ENCODE assay signal across 9 mouse cellular contexts in the genomic region with DNA sequence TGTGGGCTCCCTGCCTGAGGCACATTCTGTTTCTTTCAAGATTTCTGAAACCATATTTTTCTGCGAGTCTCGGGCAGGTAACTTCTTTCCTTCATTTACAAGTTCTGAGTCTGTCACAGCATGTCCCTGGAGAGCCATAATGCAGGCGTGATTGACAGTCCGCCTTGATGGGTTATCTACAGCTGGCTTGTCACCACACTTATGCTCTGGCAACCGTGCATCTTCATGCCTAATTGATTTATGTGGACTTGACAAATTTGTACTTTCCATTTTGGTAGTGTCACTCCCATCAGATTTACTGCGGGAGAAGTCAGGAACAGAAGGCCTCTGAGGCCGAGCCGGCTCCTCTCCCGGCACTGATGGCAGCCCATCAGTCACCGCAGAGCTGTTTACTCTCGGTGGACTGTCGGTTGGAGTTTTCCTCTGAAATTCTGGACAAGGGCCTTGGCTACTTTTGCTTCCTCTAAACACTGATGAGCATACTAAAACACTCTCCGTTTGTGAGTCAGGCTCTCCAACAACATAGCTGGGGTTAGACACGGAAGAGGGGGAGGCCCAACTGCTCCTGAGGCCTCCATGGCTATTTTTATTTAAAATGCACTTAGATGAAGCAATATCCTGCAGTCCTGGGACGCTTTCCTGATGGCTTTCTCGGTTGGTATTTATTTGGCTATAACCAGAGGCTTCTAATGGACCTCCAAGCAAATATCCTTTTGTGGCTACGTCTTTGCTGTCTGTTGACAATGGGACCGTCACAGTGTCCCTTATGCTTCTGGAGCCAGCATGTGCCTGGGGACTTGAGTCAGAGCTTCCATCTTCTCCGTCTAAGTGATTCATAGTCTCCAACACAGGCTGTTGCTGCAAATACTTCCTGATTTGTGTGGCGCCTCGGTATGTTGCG. TPM values are rescaled to one million over a fixed set of nuclear protein-coding genes. Genes with fewer than 3 reads are reported as not detected.
DNase-seq lines count a peak whose midpoint lies in the region; ATAC-seq and TF ChIP-seq lines count a peak whose summit lies in the region.
"Had no signal": no experiment of that assay in that cellular context is flagged by ENCODE, and none has a peak within 500 bp of the region (broad histone marks: within the 10 kb centered on the region; RNA-seq: fewer than 3 reads in every experiment).

No protein-coding gene starts in this region.

- TF ChIP-seq CTCF in CH12.LX (conservative IDR thresholded peaks at IDR 0.05 in 1 of 2, IDR thresholded peaks at IDR 0.05 in 1 of 2; ENCODE audit: low read depth in 2 of 2, low read length in 2 of 2) = no peak

- peak; percentile 38 for DNase-seq in adrenal gland, postnatal 14 days
- DNase-seq in adrenal gland, adult 18-20 months (ENCODE audit: low spot score in 2 of 2) = no peak
- peak; percentile 91 for DNase-seq in CH12.LX (ENCODE audit: extremely low read depth)
- DNase-seq in kidney, adult 8-10 months = peak; percentile 17 to 43
- peak; percentile 30 to 63 for DNase-seq in lung, postnatal 4 days
- no peak for DNase-seq in spleen, adult 18-20 months
- DNase-seq in left cerebral cortex, postnatal 10 days (ENCODE audit: extremely low spot score in 1 of 2, low spot score in 2 of 2) = no peak

- no peak for TF ChIP-seq RAD21 in CH12.LX (IDR thresholded peaks at IDR 0.05; ENCODE audit: low read depth, low read length)

- peak overlapping the region; percentile 72 for H3K4me2 ChIP-seq in CH12.LX (ENCODE audit: insufficient read depth, low read depth, poor library complexity, severe bottlenecking)

- H3K9me3 ChIP-seq in CH12.LX (replicated peaks; ENCODE audit: low read length) = no peaks in the 10 kb centered on the region
- H3K9me3 ChIP-seq: megakaryocyte, embryonic 14.5 days had no signal

- H3K27ac ChIP-seq in CH12.LX (ENCODE audit: insufficient read depth, low read depth) = peak overlapping the region; percentile 92

- TF ChIP-seq EP300 in CH12.LX (IDR thresholded peaks at IDR 0.05; ENCODE audit: low read length) = peak; percentile 90

- no peak; the same call in 1 of the 2 replicates for TF ChIP-seq POLR2A in CH12.LX (IDR thresholded peaks at IDR 0.05; ENCODE audit: low read depth, low read length)

- in situ Hi-C loops in CH12.LX (cut with MboI; ENCODE audit: low pct_ligation_motif_present, low pct_unique_long_range_greater_than_20kb, low sequenced_read_pairs) = loop anchor here (10.0 kb wide), 1 partner anchor 85 kb away; a partner anchor contains a TSS

- H3K9ac ChIP-seq in CH12.LX (ENCODE audit: insufficient read depth, low read depth) = peak overlapping the region; percentile 77

- dilution Hi-C loops in CH12.LX (cut with MboI; ENCODE audit: extremely low pct_ligation_motif_present, extremely low pct_unique_long_range_greater_than_20kb, low sequenced_read_pairs) = no loop called here

- H3K4me1 ChIP-seq in CH12.LX (ENCODE audit: control insufficient read depth in 1 of 2, insufficient read depth in 2 of 2) = peaks cover 2 to 50% of the 10 kb centered on the region in 2 experiments; a peak in 3 of 4 replicates
- H3K4me1 ChIP-seq: megakaryocyte, embryonic 14.5 days had no signal

- H3K36me3 ChIP-seq in CH12.LX (replicated peaks in 1 of 2; ENCODE audit: control insufficient read depth in 1 of 2, insufficient read depth in 1 of 2, low read length in 1 of 2) = no peaks in the 10 kb centered on the region

- peak overlapping the region; percentile 49 to 60 (median 53) for H3K4me3 ChIP-seq in CH12.LX (replicated peaks in 1 of 3; ENCODE audit: low read depth in 2 of 3, low read length in 2 of 3, poor library complexity in 1 of 3)
- H3K4me3 ChIP-seq: megakaryocyte, embryonic 14.5 days had no signal

- intact Hi-C loops in left cerebral cortex, postnatal 10 days (cut with DNase I) = no loop called here

- no peaks in the 10 kb centered on the region for H3K27me3 ChIP-seq in CH12.LX (replicated peaks)
- H3K27me3 ChIP-seq: megakaryocyte, embryonic 14.5 days had no signal

- no peak for ATAC-seq in erythroblast, adult 5-6 weeks (replicated peaks; ENCODE audit: low FRiP score, poor library complexity, severe bottlenecking)

- no peaks in the 10 kb centered on the region for H3K79me2 ChIP-seq in CH12.LX (replicated peaks; ENCODE audit: control insufficient read depth, extremely low read depth, insufficient read depth, poor library complexity, severe bottlenecking)

TF ChIP-seq in CH12.LX, 34 proteins besides CTCF, POLR2A, EP300 and RAD21:
- TF ChIP-seq MEF2A (IDR thresholded peaks at IDR 0.05; ENCODE audit: borderline replicate concordance, low read depth, low read length) = peak; percentile 89
- peak; percentile 91 for TF ChIP-seq MAX (IDR thresholded peaks at IDR 0.05; ENCODE audit: low read length)
- TF ChIP-seq HCFC1 (IDR thresholded peaks at IDR 0.05; ENCODE audit: low read depth, low read length) = peak; percentile 9; the same call in 1 of the 2 replicates
- TF ChIP-seq TBP (conservative IDR thresholded peaks at IDR 0.05; ENCODE audit: low read depth, low read length) = peak; percentile 95
- peak; percentile 95; the same call in 1 of the 2 replicates for TF ChIP-seq CHD1 (IDR thresholded peaks at IDR 0.05; ENCODE audit: low read depth, low read length)
- peak; percentile 88 for TF ChIP-seq MYC (IDR thresholded peaks at IDR 0.05; ENCODE audit: low read depth, low read length)
- peak; percentile 88 for TF ChIP-seq JUN (IDR thresholded peaks at IDR 0.05; ENCODE audit: insufficient read depth, low read depth, low read length)
- no peak for TF ChIP-seq PAX5 (IDR thresholded peaks at IDR 0.05; ENCODE audit: low read length)
- peak; percentile 52; the same call in 1 of the 2 replicates for TF ChIP-seq ZMIZ1 (IDR thresholded peaks at IDR 0.05; ENCODE audit: low read depth, low read length)
- peak; percentile 88 for TF ChIP-seq ELF1 (IDR thresholded peaks at IDR 0.05; ENCODE audit: low read depth, low read length)
- TF ChIP-seq MAZ (IDR thresholded peaks at IDR 0.05; ENCODE audit: low read depth, low read length) = 0 out of 2 replicates have a peak, but pooled peaks have one; percentile 27
- TF ChIP-seq TCF12 (IDR thresholded peaks at IDR 0.05; ENCODE audit: low read depth, low read length) = peak; percentile 67
- no peak; the same call in none of the 2 replicates for TF ChIP-seq NELFE (IDR thresholded peaks at IDR 0.05; ENCODE audit: low read depth, low read length)
- TF ChIP-seq ZKSCAN1 (IDR thresholded peaks at IDR 0.05; ENCODE audit: borderline replicate concordance, low read depth, low read length) = no peak; the same call in 1 of the 2 replicates
- TF ChIP-seq ZNF384 (IDR thresholded peaks at IDR 0.05; ENCODE audit: low read depth, low read length) = peak; percentile 34
- 0 out of 2 replicates have a peak, but pooled peaks have one; percentile 29 for TF ChIP-seq KAT2A (IDR thresholded peaks at IDR 0.05; ENCODE audit: insufficient replicate concordance, low read length)
- peak; percentile 94 for TF ChIP-seq JUND (conservative IDR thresholded peaks at IDR 0.05; ENCODE audit: low read depth, low read length)
- peak; percentile 82 for TF ChIP-seq SIN3A (IDR thresholded peaks at IDR 0.05; ENCODE audit: low read length)
- TF ChIP-seq UBTF (IDR thresholded peaks at IDR 0.05; ENCODE audit: low read depth, low read length) = peak; percentile 96
- TF ChIP-seq CHD2 (IDR thresholded peaks at IDR 0.05; ENCODE audit: low read length) = peak; percentile 68; the same call in 1 of the 2 replicates
- 0 out of 2 replicates have a peak, but pooled peaks have one; percentile 46 for TF ChIP-seq POLR2AphosphoS2 (IDR thresholded peaks at IDR 0.05; ENCODE audit: low read depth, low read length)
- TF ChIP-seq SMC3 (IDR thresholded peaks at IDR 0.05; ENCODE audit: low read depth, low read length) = no peak
- peak; percentile 74 for TF ChIP-seq IRF4 (IDR thresholded peaks at IDR 0.05; ENCODE audit: low read depth, low read length)
- peak; percentile 90 for TF ChIP-seq BHLHE40 (IDR thresholded peaks at IDR 0.05; ENCODE audit: low read depth, low read length)
- TF ChIP-seq MAFK (IDR thresholded peaks at IDR 0.05; ENCODE audit: insufficient replicate concordance, low read length) = 0 out of 2 replicates have a peak, but pooled peaks have one; percentile 49
- TF ChIP-seq USF2 (conservative IDR thresholded peaks at IDR 0.05; ENCODE audit: low read depth, low read length) = no peak
- TF ChIP-seq USF1 (IDR thresholded peaks at IDR 0.05; ENCODE audit: low read depth, low read length) = no peak
- peak; percentile 99 for TF ChIP-seq ETS1 (conservative IDR thresholded peaks at IDR 0.05; ENCODE audit: low read depth, low read length)
- TF ChIP-seq NRF1 (IDR thresholded peaks at IDR 0.05; ENCODE audit: low read depth, low read length) = 0 out of 2 replicates have a peak, but pooled peaks have one; percentile 15
- TF ChIP-seq RCOR1 (conservative IDR thresholded peaks at IDR 0.05; ENCODE audit: low read depth, low read length) = peak; percentile 77; the same call in 1 of the 2 replicates
- no peak for TF ChIP-seq ZC3H11A (IDR thresholded peaks at IDR 0.05; ENCODE audit: low read depth, low read length)
- TF ChIP-seq GABPA (IDR thresholded peaks at IDR 0.05; ENCODE audit: insufficient replicate concordance, low read depth, low read length) = no peak
- TF ChIP-seq MXI1 (IDR thresholded peaks at IDR 0.05; ENCODE audit: low read depth, low read length) = peak; percentile 73
- TF ChIP-seq E2F4 (IDR thresholded peaks at IDR 0.05; ENCODE audit: insufficient replicate concordance, low read depth, low read length) = no peak

RNA-seq across cellular contexts. Expression of a gene that starts 41.2 kb away (rescaled TPM):
- total RNA-seq in adrenal gland, postnatal 14 days (2021) = 15.8 and 17.3 TPM in 2 replicates
- total RNA-seq in adrenal gland, adult 18-20 months (2021) = 10 to 100 TPM; 16.4 to 16.5 TPM
- total RNA-seq in CH12.LX (2012; rRNA removed) (2.8 and 3.0 TPM in 2 replicates), CH12.LX (2014; rRNA removed) (2.7 and 3.3 TPM in 2 replicates)
- polyA plus RNA-seq in CH12.LX (2012; ENCODE audit: insufficient read length, low read depth) = 4.5 and 5.0 TPM in 2 replicates
- total RNA-seq in left cerebral cortex, postnatal 10 days (2021) = 1 to 10 TPM; 4.6 to 6.1 TPM
- total RNA-seq in erythroblast, adult 5-6 weeks (2015; ENCODE audit: low replicate concordance) = 5.4 and 5.6 TPM in 2 replicates
- total RNA-seq in erythroblast, adult 5-6 weeks (2017; ENCODE audit: low replicate concordance) = 2.8 and 4.5 TPM in 2 replicates

Comparison
In these comparisons a context has a peak if more than half of its experiments do, and no peak if none do; other contexts are left out.
1. DNase-seq: peak in adrenal gland, postnatal 14 days (single experiment), CH12.LX (single experiment), kidney, adult 8-10 months (2 of 2) and lung, postnatal 4 days (2 of 2); none in adrenal gland, adult 18-20 months (0 of 2), spleen, adult 18-20 months (0 of 2) and left cerebral cortex, postnatal 10 days (0 of 2).